Mouse (Mus musculus) MEL-GATA-1-ER (cell line): ENCODE measurements around the gene Rho.

Source experiments
- DNase-seq: peaks from one replicate; pipeline ENCODE4 v3.0.0-alpha.2; 2012; ENCODE audit warnings: low read depth; ENCODE audit errors: extremely low read depth

Gene Rho

DNA sequence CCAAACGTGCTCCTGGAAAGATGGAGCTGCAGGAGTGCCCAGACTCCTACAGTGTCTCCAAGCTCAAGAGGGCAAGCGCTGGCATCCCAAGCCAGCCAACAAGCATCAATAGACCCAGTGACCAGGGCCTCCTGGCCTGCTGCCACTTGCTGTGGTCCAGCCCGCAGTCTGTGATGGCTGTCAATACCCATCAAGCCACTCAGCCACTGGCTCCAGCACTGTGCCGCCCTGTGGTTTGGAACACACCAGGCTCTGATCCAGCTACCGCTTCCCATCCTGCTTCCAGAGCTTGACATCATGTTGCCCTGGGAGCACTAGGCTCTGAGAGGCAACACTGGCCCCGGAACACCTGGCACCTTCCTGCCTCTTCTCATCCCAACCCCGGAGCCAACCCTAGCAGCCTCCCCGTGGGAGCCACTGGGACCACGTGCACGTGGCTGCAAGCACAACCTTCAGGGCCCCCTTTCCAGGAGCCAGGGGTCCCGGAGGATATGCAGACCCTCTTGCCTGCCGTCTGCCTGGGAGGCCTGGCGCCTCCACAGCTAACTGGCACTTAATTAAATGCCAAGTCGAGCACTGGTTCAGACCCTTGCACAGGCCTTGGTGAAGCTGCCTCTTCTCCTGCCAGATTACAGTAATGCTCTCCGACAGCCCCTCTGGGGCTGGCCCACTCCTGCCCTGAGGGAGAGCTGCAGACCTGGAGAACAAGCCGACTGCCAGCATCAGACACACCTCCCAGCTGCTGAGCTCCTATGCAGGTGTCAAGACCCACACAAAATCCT, 42.5 kb downstream of the Rho start:
- no peak for DNase-seq

DNA sequence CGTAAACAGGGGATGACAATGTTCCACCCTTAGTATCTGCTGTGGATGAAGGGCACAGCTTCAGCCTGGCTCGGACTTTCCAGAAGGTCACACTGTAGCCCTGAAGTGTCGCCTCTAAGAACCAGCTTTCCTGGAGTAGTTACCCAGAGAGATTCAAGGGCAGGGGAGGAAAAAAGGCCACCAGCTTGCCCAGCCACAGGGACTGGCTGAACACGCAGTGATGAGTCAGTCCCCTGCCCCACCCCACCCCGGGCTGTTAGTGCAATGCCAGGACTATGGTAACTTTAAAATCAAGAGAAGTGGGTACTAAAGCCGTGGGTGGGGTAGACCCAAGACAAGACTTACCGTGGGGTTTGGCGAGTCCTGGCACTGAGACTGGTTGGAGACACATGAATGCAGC, 44.1 kb downstream of the Rho start:
- no peak for DNase-seq

DNA sequence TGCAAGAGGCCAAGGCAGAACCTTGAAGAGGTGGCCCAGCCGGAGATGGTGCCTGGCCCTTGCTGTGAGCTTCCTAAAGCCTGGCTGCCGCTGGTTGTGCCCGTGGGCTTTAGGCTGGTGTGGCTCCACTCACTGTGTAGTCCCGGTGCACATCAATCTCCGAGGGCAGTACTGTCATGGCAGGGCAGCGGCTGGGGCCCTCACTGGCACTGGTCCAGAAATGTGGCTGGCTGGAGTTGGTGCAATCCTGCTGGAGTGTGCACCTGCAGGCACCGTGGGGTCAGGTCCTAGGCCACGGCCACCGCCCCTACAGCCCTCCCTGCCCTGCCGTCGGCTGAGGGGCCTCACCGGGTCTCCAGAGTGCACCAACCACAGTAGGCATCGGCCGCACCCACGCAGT, 46.3 kb downstream of the Rho start:
- no peak for DNase-seq

- DNase-seq = no peak
Measured at GRCm38 (mm10) chr6:115978596-115978995, 47.0 kb downstream of the Rho start.

GRCm38 (mm10) chr6:115982889-115983288, 51.3 kb downstream of the Rho start:
- DNase-seq = no peak

- no peak for DNase-seq
Measured at GRCm38 (mm10) chr6:115983306-115984038, 51.9 kb downstream of the Rho start.

DNA sequence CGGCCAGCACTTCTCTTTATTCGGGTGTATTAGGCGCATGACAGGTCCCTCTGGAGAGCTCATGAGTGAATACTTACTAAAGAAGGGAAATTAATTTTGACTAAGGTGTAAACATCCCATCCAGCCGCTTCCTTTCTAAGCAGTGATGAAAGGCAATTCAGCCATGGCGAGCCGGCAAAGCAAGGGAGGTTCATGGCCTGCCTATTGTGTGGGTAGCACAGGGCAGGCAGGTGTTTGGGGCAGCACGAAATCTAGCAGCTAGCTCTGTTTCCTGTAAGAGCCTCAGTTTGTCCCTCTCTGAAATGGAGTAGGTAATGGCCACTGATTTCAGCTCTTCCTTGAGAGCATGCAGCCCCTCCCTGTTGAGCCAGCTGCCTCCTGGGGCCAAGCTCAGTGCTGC, 53.0 kb downstream of the Rho start:
- no peak for DNase-seq

DNA sequence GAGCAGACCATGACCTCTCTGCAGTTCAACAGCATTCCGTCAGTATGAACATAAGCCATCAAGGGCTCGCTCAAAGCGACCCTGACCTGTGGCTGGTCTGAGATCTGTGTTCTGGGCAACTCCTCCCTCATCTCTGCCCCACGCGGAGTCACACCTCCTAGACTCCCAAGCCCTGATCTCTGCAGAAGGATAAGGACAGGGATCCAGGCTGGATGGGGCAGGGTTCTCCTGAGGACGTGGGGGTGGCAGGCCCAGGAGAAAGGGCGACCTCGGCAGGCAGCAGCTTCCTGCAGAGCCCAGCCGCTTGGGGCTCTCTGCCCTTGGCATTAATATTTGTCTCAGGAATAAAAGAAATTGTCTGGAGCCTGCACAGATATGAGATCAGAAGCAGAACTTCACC, 54.1 kb downstream of the Rho start:
- no peak for DNase-seq

- DNase-seq = no peak
Measured at GRCm38 (mm10) chr6:115986472-115987095, 55.0 kb downstream of the Rho start.

DNA sequence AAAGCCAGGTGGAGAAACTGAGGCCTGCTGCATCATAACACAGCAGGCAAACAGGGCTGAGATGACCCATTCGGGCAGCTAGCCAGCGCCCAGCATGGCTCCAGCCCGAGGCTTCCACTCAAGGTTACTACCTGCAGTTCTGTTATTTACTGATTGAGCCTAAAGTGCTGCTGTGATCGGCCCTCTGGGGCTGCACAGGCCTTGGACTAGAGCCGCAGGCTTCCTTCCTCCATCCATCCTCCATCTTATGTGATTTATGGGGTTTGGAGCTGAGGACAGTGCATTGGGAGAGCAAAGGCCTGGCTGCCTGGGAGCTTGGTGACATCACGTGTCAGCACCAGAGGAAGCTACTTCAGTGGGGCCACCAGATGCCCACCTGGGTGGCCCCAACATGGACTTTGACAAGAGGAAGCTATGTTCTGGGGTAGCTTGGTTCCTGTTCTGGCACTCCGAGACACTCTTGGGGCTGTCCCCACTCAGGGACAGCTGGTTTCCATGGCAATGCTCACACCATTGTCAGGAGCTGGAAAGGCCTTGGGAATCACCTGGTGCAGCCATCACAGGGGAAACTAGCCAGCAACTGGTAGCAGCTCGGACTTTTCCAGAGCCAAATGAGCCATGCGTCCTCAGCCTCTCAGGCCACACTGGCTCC, 55.7 kb downstream of the Rho start:
- DNase-seq = no peak

DNA sequence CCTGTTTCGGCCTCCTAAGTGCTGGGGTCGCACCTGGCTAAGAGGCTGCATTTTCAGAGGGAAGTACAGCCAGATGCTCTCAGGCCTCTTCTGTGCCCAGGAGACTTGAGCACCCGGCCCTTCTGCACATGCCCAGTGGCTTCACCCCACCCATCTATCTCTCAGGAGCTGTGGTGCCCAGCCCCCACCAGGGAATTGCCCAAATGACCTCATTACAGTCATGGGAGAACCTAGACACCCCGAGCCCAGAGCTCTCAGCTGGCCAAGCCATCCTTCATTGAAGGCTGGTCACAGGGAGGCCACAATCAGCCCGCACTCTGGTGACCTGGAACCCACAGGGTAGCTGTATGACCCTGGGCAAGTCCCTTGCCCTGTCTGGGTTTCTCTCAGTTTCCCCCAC, 57.5 kb downstream of the Rho start:
- DNase-seq = no peak

DNA sequence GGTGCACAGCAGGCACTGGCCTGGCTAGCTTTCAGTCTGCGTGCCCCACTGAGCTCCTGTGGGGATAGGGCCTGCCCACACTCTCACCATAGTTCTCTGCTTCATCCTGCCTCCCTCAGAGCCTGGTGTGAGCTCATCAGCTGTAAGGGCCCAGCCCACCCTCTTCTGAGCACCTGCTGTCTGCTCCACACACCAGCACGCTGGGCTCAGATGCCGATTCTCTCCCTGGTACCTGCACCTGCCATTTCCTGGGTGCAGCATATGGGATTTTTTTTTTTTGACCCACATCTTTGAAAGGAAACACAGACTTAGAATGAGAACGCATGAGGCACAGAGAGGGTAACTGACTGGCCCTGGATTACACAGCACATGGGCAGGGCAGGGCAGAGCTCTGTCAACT, 58.1 kb downstream of the Rho start:
- no peak for DNase-seq
